Mouse (Mus musculus): ENCODE measurements around the gene Sort1.

Gene Sort1

GRCm38 (mm10) chr3:108328441-108328841 is 44.6 kb downstream of the Sort1 start:
- no peak for DNase-seq

- DNase-seq = no peak
These were observed 46.9 kb downstream of the Sort1 start for GRCm38 (mm10) chr3:108330812-108331211.

- no peak for DNase-seq
These were observed 53.0 kb downstream of the Sort1 start for GRCm38 (mm10) chr3:108336878-108337277.

- DNase-seq = no peak
These were observed 57.2 kb downstream of the Sort1 start for GRCm38 (mm10) chr3:108341040-108341439.

- no peak for DNase-seq
These were observed 58.3 kb downstream of the Sort1 start for GRCm38 (mm10) chr3:108342185-108342584.

GRCm38 (mm10) chr3:108345855-108346254 is 62.0 kb downstream of the Sort1 start:
- no peak for DNase-seq

- DNase-seq = no peak
These were observed 64.5 kb downstream of the Sort1 start for GRCm38 (mm10) chr3:108348376-108348775.

- no peak for DNase-seq
These were observed 71.4 kb downstream of the Sort1 start for GRCm38 (mm10) chr3:108355245-108355644.

GRCm38 (mm10) chr3:108357051-108357450 is 73.2 kb downstream of the Sort1 start:
- no peak for DNase-seq

GRCm38 (mm10) chr3:108358445-108358844 is 74.6 kb downstream of the Sort1 start:
- DNase-seq = no peak

GRCm38 (mm10) chr3:108360894-108361293 is 77.0 kb downstream of the Sort1 start:
- peak; percentile 64 for DNase-seq

- DNase-seq = peak; percentile 64
These were observed 79.7 kb downstream of the Sort1 start for GRCm38 (mm10) chr3:108363626-108364025.

GRCm38 (mm10) chr3:108364270-108364995 is 80.6 kb downstream of the Sort1 start, which contains the start of gene Mybphl:
Gene Mybphl, plus strand, starts transcription at chr3:108364911.
- no peak for DNase-seq

GRCm38 (mm10) chr3:108367173-108367572 is 83.3 kb downstream of the Sort1 start:
- peak; percentile 63 for DNase-seq

GRCm38 (mm10) chr3:108367828-108368227 is 83.9 kb downstream of the Sort1 start:
- no peak for DNase-seq

GRCm38 (mm10) chr3:108368721-108369120 is 84.8 kb downstream of the Sort1 start:
- no peak for DNase-seq

GRCm38 (mm10) chr3:108372274-108372673 is 88.4 kb downstream of the Sort1 start:
- DNase-seq = peak; percentile 65

- DNase-seq = no peak
These were observed 88.8 kb downstream of the Sort1 start for GRCm38 (mm10) chr3:108372691-108373090.

- no peak for DNase-seq
These were observed 95.2 kb downstream of the Sort1 start for GRCm38 (mm10) chr3:108378875-108379663.

GRCm38 (mm10) chr3:108380695-108381094 is 96.8 kb downstream of the Sort1 start:
- no peak for DNase-seq

GRCm38 (mm10) chr3:108381945-108382875 is 98.3 kb downstream of the Sort1 start:
- no peak for DNase-seq

GRCm38 (mm10) chr3:108383485-108384354 is 99.8 kb downstream of the Sort1 start, which contains the start of gene Psrc1:
Gene Psrc1, plus strand, starts transcription at chr3:108383839.
- peak; percentile 93 for DNase-seq

All from retina, postnatal 1 day (tissue).